Mouse (Mus musculus) liver, embryonic 16.5 days (tissue): ENCODE data around the gene Trpm2. TPM values are rescaled to one million over a fixed set of nuclear protein-coding genes. Genes with fewer than 3 reads are reported as not detected.
A peak's percentile ranks its signal among the peaks of the same experiment; 100 is the strongest.
"Not testable (repeated sequence)": the region's sequence is repeated elsewhere in the genome, so short reads cannot be mapped to it uniquely, and the experiment has no call there.

ENCODE experiments used
- ATAC-seq: fragments of 200-750 bp; cut with Nextera tagmentation; 2 replicates; pipeline ENCODE4 v1.8.0; 2017; ENCODE audit warnings: low read depth, mild to moderate bottlenecking, moderate number of reproducible peaks, moderate library complexity
- H3K27ac ChIP-seq: fragments of 300-500 bp; sonication (generic); 2 replicates; pipeline ENCODE4 v1.5.1; 2014; ENCODE audit warnings: mild to moderate bottlenecking, low read length
- H3K27me3 ChIP-seq: fragments of 300-500 bp; sonication (generic); 2 replicates; pipeline ENCODE4 v1.6.1; 2014; ENCODE audit warnings: low read depth, low read length, mixed read lengths; ENCODE audit not compliant: control insufficient read depth, insufficient read depth
- H3K36me3 ChIP-seq: fragments of 300-500 bp; sonication (generic); 2 replicates; pipeline ENCODE4 v1.6.1; 2014; ENCODE audit warnings: mild to moderate bottlenecking; ENCODE audit not compliant: control insufficient read depth, insufficient read depth
- H3K4me1 ChIP-seq: fragments of 300-500 bp; sonication (generic); 2 replicates; pipeline ENCODE4 v1.6.1; 2014; ENCODE audit warnings: low read depth, low read length, mixed read lengths; ENCODE audit not compliant: control insufficient read depth
- H3K4me2 ChIP-seq: fragments of 300-500 bp; sonication (generic); 2 replicates; pipeline ENCODE4 v1.6.1; 2014; ENCODE audit warnings: low read depth, low read length, mixed read lengths
- H3K4me3 ChIP-seq: fragments of 300-500 bp; sonication (generic); 2 replicates; pipeline ENCODE4 v1.5.1; 2014; ENCODE audit warnings: low read depth, mild to moderate bottlenecking, low read length
- H3K9ac ChIP-seq: fragments of 300-500 bp; sonication (generic); 2 replicates; pipeline ENCODE4 v1.6.1; 2014; ENCODE audit warnings: low read depth, low read length
- H3K9me3 ChIP-seq: fragments of 300-500 bp; sonication (generic); replicated peaks from 2 replicates; pipeline ENCODE4 v1.6.1; 2016; ENCODE audit warnings: low read length; ENCODE audit not compliant: control insufficient read depth
- WGBS: fragments of 180-500 bp; shearing (Covaris S2); extraction: QIAGEN DNeasy Blood & Tissue Kit; methylation state at CpG from one replicate; pipeline ENCODE4 v1.1.7; 2014; ENCODE audit not compliant: insufficient replicate concordance; 5-methylcytosine and 5-hydroxymethylcytosine counted together
- polyA plus RNA-seq: library from polyadenylated mRNA; unstranded; fragments of >200 nt; fragmentation: Nextera tagmentation; extraction: Ambion mirVana; gene quantifications from 2 replicates; pipeline ENCODE4 v1.2.1, GENCODE M21; 2015

Gene Trpm2
- polyA plus RNA-seq = 2.7 and 3.0 TPM in 2 replicates

- WGBS = 19% methylated on average over 6 of the region's 6 CpGs
- H3K27me3 ChIP-seq = peaks cover 17% of the 10 kb centered on the region
- H3K4me3 ChIP-seq = 0 out of 2 replicates have a peak within 1 kb of the TSS, but pooled peaks have one; percentile 1
- H3K4me2 ChIP-seq = peak within 1 kb of the TSS; percentile 32
- peaks cover 8% of the 10 kb centered on the region for H3K4me1 ChIP-seq
- peak; percentile 53; the same call in 1 of the 2 replicates for ATAC-seq
- H3K27ac ChIP-seq = peak within 1 kb of the TSS; percentile 25
- no peaks in the 10 kb centered on the region for H3K36me3 ChIP-seq
- H3K9ac ChIP-seq = no peak within 1 kb of the TSS
- no peaks in the 10 kb centered on the region for H3K9me3 ChIP-seq
Measured at GRCm38 (mm10) chr10:77970481-77970880, at the start of gene Trpm2. Gene Trpm2, minus strand, starts transcription at chr10:77970563.

- H3K9ac ChIP-seq, H3K4me1 ChIP-seq, H3K4me3 ChIP-seq, ATAC-seq, H3K27ac ChIP-seq, H3K27me3 ChIP-seq, H3K4me2 ChIP-seq, H3K36me3 ChIP-seq, H3K9me3 ChIP-seq: not testable (repeated sequence)
- 90% methylated on average over 6 of the region's 11 CpGs for WGBS
Measured at GRCm38 (mm10) chr10:78019984-78020383, 49.6 kb upstream of the Trpm2 start.

- Histone ChIP-seq H3K4me1 (peaks cover 7% of the 10 kb centered on the region), H3K4me3 (no peak overlapping the region), H3K9ac (no peak overlapping the region), H3K4me2 (peak overlapping the region; percentile 69; the same call in 1 of the 2 replicates), H3K36me3 (no peaks in the 10 kb centered on the region), H3K27me3 (no peaks in the 10 kb centered on the region), H3K9me3 (no peaks in the 10 kb centered on the region), H3K27ac (no peak overlapping the region)
- 67% methylated on average over 4 of the region's 4 CpGs for WGBS
- 0 out of 2 replicates have a peak, but pooled peaks have one; percentile 13 for ATAC-seq
Measured at GRCm38 (mm10) chr10:78019291-78019690, 48.9 kb upstream of the Trpm2 start.

- H3K27ac ChIP-seq = no peak overlapping the region
- ATAC-seq = peak; percentile 78
- peaks cover 7% of the 10 kb centered on the region for H3K4me1 ChIP-seq
- 11% methylated on average over 19 of the region's 19 CpGs for WGBS
- H3K4me3 ChIP-seq = peak overlapping the region; percentile 40
- H3K9me3 ChIP-seq = no peaks in the 10 kb centered on the region
- no peak overlapping the region for H3K9ac ChIP-seq
- H3K4me2 ChIP-seq = peak overlapping the region; percentile 69
- H3K36me3 ChIP-seq = no peaks in the 10 kb centered on the region
- H3K27me3 ChIP-seq = no peaks in the 10 kb centered on the region
Measured at GRCm38 (mm10) chr10:78018797-78019203, 48.4 kb upstream of the Trpm2 start.

GRCm38 (mm10) chr10:78016366-78016765 is 46.0 kb upstream of the Trpm2 start:
- 37% methylated on average over 5 of the region's 5 CpGs for WGBS
- no peak for ATAC-seq

GRCm38 (mm10) chr10:78015489-78015888 is 45.1 kb upstream of the Trpm2 start:
- Histone ChIP-seq H3K4me3 (no peak overlapping the region), H3K9me3 (no peaks in the 10 kb centered on the region), H3K4me1 (peaks cover 14% of the 10 kb centered on the region), H3K36me3 (no peaks in the 10 kb centered on the region), H3K27me3 (no peaks in the 10 kb centered on the region), H3K9ac (no peak overlapping the region), H3K4me2 (no peak overlapping the region), H3K27ac (no peak overlapping the region)
- ATAC-seq = no peak
- 61% methylated on average over 1 of the region's 1 CpGs for WGBS

More at GRCm38 (mm10) chr10:78016366-78016765, 46.0 kb upstream of the Trpm2 start:
- no peak overlapping the region for H3K4me2 ChIP-seq
- no peaks in the 10 kb centered on the region for H3K27me3 ChIP-seq
- no peak overlapping the region for H3K27ac ChIP-seq
- no peaks in the 10 kb centered on the region for H3K9me3 ChIP-seq
- no peak overlapping the region for H3K9ac ChIP-seq
- no peaks in the 10 kb centered on the region for H3K36me3 ChIP-seq
- H3K4me3 ChIP-seq = no peak overlapping the region
- peaks cover 9% of the 10 kb centered on the region for H3K4me1 ChIP-seq

DNA sequence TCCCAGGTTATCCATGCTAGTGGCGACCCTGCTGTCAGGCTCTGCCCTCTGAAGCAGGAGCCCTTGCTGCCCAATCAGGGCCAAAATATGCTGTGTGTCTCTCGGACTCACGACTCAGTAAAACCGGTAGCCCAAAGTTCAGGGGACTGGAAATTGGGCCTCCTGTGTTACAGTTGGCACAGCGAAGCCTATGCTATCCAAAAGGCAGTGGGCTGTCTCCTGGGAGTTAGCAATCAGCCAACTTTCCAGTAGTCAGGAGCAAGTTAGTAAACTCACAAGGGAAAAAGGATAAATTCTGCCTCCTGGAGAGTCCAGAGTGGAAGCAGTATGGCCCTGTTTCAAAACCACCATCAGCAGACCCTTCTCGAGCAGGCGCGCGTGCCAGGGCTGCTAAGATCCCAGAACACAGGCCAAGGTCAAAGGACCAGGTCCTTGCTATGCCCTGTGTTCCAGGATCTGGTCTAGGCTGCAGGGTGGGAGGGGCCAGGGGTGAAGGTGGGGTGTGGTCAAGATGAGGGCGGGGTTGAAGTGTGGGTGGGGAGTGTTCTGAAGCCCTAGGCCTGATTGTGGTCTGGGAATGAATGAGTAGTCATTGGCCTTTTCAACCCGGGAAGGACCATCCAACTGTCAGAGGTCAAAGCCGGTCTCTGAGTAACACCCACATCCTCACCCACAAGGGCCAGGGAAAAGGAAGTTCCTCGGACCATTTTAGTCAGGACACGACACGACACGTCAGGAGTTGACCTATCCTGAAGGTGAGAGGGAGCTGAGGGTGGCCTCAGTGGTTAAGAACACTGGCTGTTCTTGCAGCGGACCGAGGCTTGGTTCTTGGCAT is 42.5 kb upstream of the Trpm2 start:
- Histone ChIP-seq H3K4me1 (peaks cover 26% of the 10 kb centered on the region), H3K4me3 (no peak overlapping the region), H3K9ac (no peak overlapping the region), H3K27me3 (no peaks in the 10 kb centered on the region), H3K27ac (no peak overlapping the region), H3K4me2 (no peak overlapping the region), H3K9me3 (no peaks in the 10 kb centered on the region), H3K36me3 (no peaks in the 10 kb centered on the region)
- WGBS = 81% methylated on average over 18 of the region's 18 CpGs
- no peak for ATAC-seq

GRCm38 (mm10) chr10:78011116-78011515 is 40.8 kb upstream of the Trpm2 start:
- H3K36me3 ChIP-seq, H3K4me3 ChIP-seq, H3K27me3 ChIP-seq, H3K9me3 ChIP-seq, H3K9ac ChIP-seq, H3K27ac ChIP-seq, ATAC-seq: not testable (repeated sequence)
- WGBS = 78% methylated on average over 5 of the region's 5 CpGs
- Histone ChIP-seq H3K4me2 (peak overlapping the region; percentile 94; the same call in 1 of the 2 replicates), H3K4me1 (peaks cover 39% of the 10 kb centered on the region)

GRCm38 (mm10) chr10:78010335-78010734 is 40.0 kb upstream of the Trpm2 start:
- Histone ChIP-seq H3K9ac (peak overlapping the region; percentile 53), H3K27me3 (no peaks in the 10 kb centered on the region), H3K4me2 (peak overlapping the region; percentile 94), H3K4me1 (peaks cover 47% of the 10 kb centered on the region), H3K36me3 (no peaks in the 10 kb centered on the region), H3K27ac (no peak overlapping the region), H3K9me3 (no peaks in the 10 kb centered on the region), H3K4me3 (peak overlapping the region; percentile 87)
- ATAC-seq = no peak
- WGBS = 6% methylated on average over 10 of the region's 10 CpGs
